Mouse (Mus musculus) erythroblast, embryonic 14.5 days (primary cell): ENCODE measurements at regions not wholly inside any gene's neighbourhood (a gene's known extent, or its start where the extent isn't known, plus 50 kb on each side); places are given as distances from the start of the nearest gene placed in this dataset.

Source experiments
- GATA1 ChIP-seq: IDR thresholded peaks from 2 replicates; pipeline ENCODE4 v1.6.1; 2012; ENCODE audit warnings: low read length, inconsistent platforms, mixed read lengths
- TAL1 ChIP-seq: IDR thresholded peaks from 3 replicates; pipeline ENCODE4 v1.6.1; 2012; ENCODE audit warnings: low read length, inconsistent platforms, mixed read lengths

DNA sequence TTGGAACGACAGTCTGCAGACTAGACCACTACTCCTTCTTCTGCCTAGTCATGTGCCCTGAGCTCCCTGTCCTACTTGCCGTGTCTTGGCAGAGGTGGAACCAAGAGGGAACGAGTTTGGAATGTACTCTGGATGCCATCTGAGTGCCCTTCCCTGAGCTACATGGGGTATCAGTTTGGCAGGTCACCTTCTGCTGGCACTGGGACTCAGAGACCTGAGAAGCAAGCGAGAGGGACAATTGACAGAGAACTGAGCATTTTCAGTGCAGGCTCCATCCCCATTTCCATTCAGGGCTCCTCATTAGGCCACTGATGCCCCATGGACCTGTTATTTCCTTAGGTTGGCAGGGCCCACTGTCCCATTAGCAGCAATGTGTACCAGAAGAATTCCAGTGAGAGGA is 61.5 kb upstream of the Zfp648 start:
- TF ChIP-seq TAL1 (no peak), GATA1 (no peak)
